Mouse (Mus musculus) forebrain, embryonic 15.5 days (tissue): ENCODE results near the gene Adamtsl1. TPM values are rescaled to one million over a fixed set of nuclear protein-coding genes. Genes with fewer than 3 reads are reported as not detected.

Source experiments
- ATAC-seq: fragments of 200-750 bp; cut with Nextera tagmentation; replicated peaks from 2 replicates; pipeline ENCODE4 v1.8.0; 2017; ENCODE audit warnings: mild to moderate bottlenecking, moderate TSS enrichment, moderate library complexity
- H3K27ac ChIP-seq: fragments of 300-500 bp; sonication (generic); replicated peaks from 2 replicates; pipeline ENCODE4 v1.5.1; 2015; ENCODE audit warnings: mild to moderate bottlenecking, inconsistent platforms
- H3K27me3 ChIP-seq: fragments of 300-500 bp; sonication (generic); 2 replicates; pipeline ENCODE4 v1.6.1; 2015; ENCODE audit warnings: inconsistent platforms
- H3K36me3 ChIP-seq: fragments of 300-500 bp; sonication (generic); 2 replicates; pipeline ENCODE4 v1.6.1; 2015; ENCODE audit warnings: mild to moderate bottlenecking, inconsistent platforms
- H3K4me1 ChIP-seq: fragments of 300-500 bp; sonication (generic); 2 replicates; pipeline ENCODE4 v1.6.1; 2015; ENCODE audit warnings: inconsistent platforms
- H3K4me2 ChIP-seq: fragments of 300-500 bp; sonication (generic); replicated peaks from 2 replicates; pipeline ENCODE4 v1.6.1; 2015; ENCODE audit warnings: mild to moderate bottlenecking, inconsistent platforms
- H3K4me3 ChIP-seq: fragments of 300-500 bp; sonication (generic); 2 replicates; pipeline ENCODE4 v1.5.1; 2015; ENCODE audit warnings: mild to moderate bottlenecking, inconsistent platforms
- H3K9ac ChIP-seq: fragments of 300-500 bp; sonication (generic); replicated peaks from 2 replicates; pipeline ENCODE4 v1.6.1; 2015; ENCODE audit warnings: mild to moderate bottlenecking, inconsistent platforms
- H3K9me3 ChIP-seq: fragments of 300-500 bp; sonication (generic); 2 replicates; pipeline ENCODE4 v1.6.1; 2016; ENCODE audit warnings: inconsistent platforms
- WGBS: fragments of 180-500 bp; shearing (Covaris S2); methylation state at CpG from one replicate; pipeline ENCODE4 v1.1.7; 2015; ENCODE audit warnings: mixed read lengths; 5-methylcytosine and 5-hydroxymethylcytosine counted together
- polyA plus RNA-seq: library from polyadenylated mRNA; unstranded; fragments of >200 nt; fragmentation: Nextera tagmentation; extraction: Ambion mirVana; gene quantifications from 2 replicates; pipeline ENCODE4 v1.2.1, GENCODE M21; 2015

Gene Adamtsl1
- polyA plus RNA-seq, 1 experiment from 2014 or later = 6.3 TPM

DNA sequence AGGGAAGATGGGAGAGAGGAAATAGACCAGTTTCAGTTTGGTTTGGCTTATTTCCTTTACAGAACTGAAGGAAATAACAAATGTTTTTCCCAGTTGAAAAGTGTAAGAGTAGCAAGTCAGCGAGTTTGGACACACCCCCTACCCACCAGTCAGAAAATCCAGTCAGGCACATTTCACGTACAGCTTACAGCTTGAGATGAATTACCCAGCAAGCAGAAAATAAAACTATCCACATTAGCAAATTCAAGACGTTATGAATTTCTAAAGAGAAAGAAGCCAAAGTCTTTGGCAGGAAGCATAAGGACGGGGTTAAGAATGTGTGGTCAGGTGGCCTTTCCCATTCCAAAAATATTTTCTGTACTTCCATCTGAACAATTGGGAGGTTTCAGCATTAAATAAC, 838.1 kb downstream of the Adamtsl1 start:
- no peak overlapping the region for H3K4me2 ChIP-seq
- no peak overlapping the region for H3K27ac ChIP-seq
- H3K4me3 ChIP-seq = no peak overlapping the region
- no peaks in the 10 kb centered on the region for H3K4me1 ChIP-seq
- no peaks in the 10 kb centered on the region for H3K36me3 ChIP-seq
- no peak overlapping the region for H3K9ac ChIP-seq
- 84% methylated on average over 4 of the region's 4 CpGs for WGBS
- H3K9me3 ChIP-seq = no peaks in the 10 kb centered on the region
- H3K27me3 ChIP-seq = no peaks in the 10 kb centered on the region
- ATAC-seq = no peak

DNA sequence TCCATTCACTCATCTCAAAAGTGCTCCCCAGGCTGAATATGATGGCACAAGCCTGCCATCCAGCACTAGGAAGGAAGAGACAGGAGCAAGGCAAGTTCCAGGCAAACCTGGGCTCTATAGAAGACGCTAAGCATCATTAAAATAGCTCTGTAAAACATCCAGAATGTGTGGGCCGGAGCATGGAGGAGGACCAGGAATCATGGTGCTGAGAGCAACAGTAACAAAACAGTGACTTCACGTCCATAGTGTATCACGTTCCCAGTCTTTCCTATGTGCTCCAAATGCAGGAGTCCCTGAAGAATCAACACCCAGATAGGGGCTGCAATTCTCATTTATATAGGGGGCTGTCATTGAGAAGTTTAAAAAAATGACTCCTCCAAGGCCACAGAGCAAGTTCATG, 839.6 kb downstream of the Adamtsl1 start:
- ATAC-seq = no peak
- H3K4me2 ChIP-seq = no peak overlapping the region
- H3K4me1 ChIP-seq = no peaks in the 10 kb centered on the region
- no peak overlapping the region for H3K9ac ChIP-seq
- no peaks in the 10 kb centered on the region for H3K36me3 ChIP-seq
- H3K27ac ChIP-seq = no peak overlapping the region
- H3K27me3 ChIP-seq = no peaks in the 10 kb centered on the region
- no peaks in the 10 kb centered on the region for H3K9me3 ChIP-seq
- no peak overlapping the region for H3K4me3 ChIP-seq
- WGBS = 91% methylated on average over 4 of the region's 4 CpGs

DNA sequence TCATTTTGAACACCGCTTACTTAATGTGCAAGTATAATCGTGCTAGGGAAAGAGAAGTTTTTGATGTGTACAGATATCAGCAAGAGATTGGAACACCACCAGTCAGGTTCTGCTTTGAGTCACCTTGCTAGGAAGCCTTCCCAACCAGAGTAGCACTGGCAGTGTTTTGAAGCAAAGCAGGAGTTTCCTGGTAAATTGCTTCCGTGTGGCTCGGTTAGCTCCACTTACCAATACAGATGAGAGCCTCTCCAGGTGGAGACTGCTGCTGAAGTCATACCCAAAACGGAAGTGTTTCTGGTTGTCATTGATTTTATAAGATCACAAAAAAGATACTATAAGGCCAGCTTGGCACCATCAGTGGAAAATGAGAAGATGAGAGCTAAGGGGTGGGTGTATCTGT, 845.4 kb downstream of the Adamtsl1 start:
- H3K9me3 ChIP-seq = no peaks in the 10 kb centered on the region
- no peaks in the 10 kb centered on the region for H3K36me3 ChIP-seq
- H3K27me3 ChIP-seq = no peaks in the 10 kb centered on the region
- 93% methylated on average over 5 of the region's 5 CpGs for WGBS
- H3K4me1 ChIP-seq = no peaks in the 10 kb centered on the region
- H3K4me3 ChIP-seq = no peak overlapping the region
- no peak for ATAC-seq
- no peak overlapping the region for H3K4me2 ChIP-seq
- no peak overlapping the region for H3K9ac ChIP-seq
- H3K27ac ChIP-seq = no peak overlapping the region

DNA sequence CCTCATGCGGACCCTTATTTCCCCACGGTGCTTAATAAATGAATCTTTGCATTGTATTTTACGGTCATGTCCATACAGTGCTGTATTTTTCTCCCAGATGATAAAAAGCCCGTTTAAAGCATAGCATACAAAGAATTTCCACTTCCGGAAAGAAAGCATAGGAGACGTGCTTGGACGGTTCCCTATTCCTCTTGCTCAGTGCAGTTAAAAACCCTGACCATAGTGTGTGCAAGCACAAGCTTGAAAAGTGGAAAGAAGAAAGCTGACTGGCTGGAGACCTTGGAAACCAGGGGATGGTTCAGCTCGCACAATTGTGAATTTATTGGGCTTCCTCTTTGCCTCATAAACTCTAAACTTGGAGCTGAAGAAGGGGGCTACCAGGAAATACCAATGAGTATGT, 855.1 kb downstream of the Adamtsl1 start:
- Histone ChIP-seq H3K9ac (no peak overlapping the region), H3K36me3 (no peaks in the 10 kb centered on the region), H3K4me2 (no peak overlapping the region), H3K27me3 (no peaks in the 10 kb centered on the region), H3K4me3 (no peak overlapping the region), H3K4me1 (no peaks in the 10 kb centered on the region), H3K27ac (no peak overlapping the region), H3K9me3 (no peaks in the 10 kb centered on the region)
- 71% methylated on average over 8 of the region's 8 CpGs for WGBS
- no peak for ATAC-seq

DNA sequence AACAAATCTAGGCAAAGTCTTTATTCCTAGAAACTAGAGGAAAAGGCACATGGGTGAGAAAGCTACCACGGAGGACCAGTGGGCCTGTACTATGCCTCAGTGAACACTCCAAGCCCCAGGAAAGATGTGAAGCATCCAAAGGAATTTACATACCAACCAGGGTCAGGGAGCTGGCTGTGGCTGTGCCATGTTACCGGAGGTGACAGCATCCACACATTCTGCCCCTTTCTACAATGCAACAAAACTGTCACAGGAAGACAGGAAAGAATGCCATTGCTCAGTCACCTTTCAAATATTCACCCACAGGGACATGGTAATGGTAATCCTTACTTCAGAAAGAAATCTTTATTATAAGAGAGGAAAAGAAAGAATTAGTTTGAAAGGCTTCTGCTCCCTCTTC, 859.2 kb downstream of the Adamtsl1 start:
- H3K4me2 ChIP-seq = no peak overlapping the region
- H3K9me3 ChIP-seq = no peaks in the 10 kb centered on the region
- no peaks in the 10 kb centered on the region for H3K4me1 ChIP-seq
- H3K36me3 ChIP-seq = no peaks in the 10 kb centered on the region
- no peak overlapping the region for H3K4me3 ChIP-seq
- no peaks in the 10 kb centered on the region for H3K27me3 ChIP-seq
- H3K27ac ChIP-seq = no peak overlapping the region
- ATAC-seq = no peak
- no peak overlapping the region for H3K9ac ChIP-seq
- 65% methylated on average over 2 of the region's 2 CpGs for WGBS

DNA sequence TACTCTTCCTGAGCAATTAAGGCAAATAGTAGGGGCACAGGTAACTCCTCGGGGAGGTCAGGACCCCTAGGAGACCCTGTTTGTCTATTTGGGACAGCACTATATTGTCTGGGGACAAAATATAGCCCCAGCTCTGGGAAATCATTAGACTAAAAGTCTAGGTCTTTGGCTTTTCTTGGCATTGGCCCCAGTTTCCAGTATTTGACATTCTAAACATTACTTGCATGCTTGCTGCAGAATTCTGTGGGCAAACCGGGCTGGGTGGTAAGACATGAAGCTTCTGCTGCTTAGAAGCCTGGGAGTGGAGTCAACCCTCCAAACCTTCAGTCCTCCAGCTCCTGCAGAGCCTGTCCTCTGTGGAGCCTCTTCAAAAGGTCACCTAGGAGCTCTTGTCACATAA, 869.2 kb downstream of the Adamtsl1 start:
- Histone ChIP-seq H3K4me3 (no peak overlapping the region), H3K9me3 (no peaks in the 10 kb centered on the region), H3K9ac (no peak overlapping the region), H3K4me1 (no peaks in the 10 kb centered on the region), H3K36me3 (no peaks in the 10 kb centered on the region), H3K4me2 (no peak overlapping the region), H3K27ac (no peak overlapping the region), H3K27me3 (no peaks in the 10 kb centered on the region)
- WGBS = 73% methylated on average over 2 of the region's 2 CpGs
- ATAC-seq = no peak

DNA sequence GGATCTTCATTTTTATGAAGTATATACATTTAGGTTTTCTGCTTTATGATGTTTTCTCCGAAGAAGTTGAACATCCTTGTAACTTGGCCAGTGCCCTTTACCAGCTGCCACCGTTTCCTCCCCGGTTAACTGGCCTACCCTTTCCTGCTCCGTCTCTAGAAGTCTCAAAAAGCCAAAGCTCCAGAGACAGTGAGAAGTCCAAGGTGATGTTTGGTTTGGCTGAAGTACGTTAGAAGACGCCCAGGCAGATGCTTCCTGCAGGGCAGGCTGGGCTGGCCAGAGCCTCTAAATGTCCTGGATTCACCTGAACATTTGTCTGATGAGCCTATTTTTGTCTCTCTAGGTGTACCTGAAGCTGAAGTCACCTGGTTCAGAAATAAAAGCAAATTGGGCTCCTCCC, 871.1 kb downstream of the Adamtsl1 start:
- H3K4me1 ChIP-seq = no peaks in the 10 kb centered on the region
- no peak overlapping the region for H3K4me3 ChIP-seq
- no peaks in the 10 kb centered on the region for H3K36me3 ChIP-seq
- H3K9ac ChIP-seq = no peak overlapping the region
- no peak overlapping the region for H3K27ac ChIP-seq
- ATAC-seq = no peak
- no peaks in the 10 kb centered on the region for H3K27me3 ChIP-seq
- no peaks in the 10 kb centered on the region for H3K9me3 ChIP-seq
- no peak overlapping the region for H3K4me2 ChIP-seq
- 93% methylated on average over 6 of the region's 6 CpGs for WGBS

DNA sequence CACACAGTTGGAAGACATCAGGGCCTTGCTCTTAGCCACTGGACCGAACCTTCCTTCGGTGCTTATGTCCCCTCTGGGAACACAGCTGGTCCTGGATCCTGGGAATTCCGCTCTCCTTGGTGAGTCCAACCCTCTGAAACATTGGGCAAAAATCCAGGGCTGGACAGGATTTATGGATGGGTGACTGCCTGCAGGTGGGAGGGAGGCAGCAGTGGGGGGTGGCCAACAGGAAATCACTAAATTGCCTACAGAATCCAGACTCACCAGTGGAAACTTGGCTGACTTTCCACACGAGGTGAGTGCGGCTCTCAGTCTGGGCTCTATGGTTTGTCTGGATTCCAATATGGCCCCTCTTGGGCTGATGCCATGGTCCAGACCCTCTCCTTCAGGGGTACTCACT, 874.5 kb downstream of the Adamtsl1 start:
- Histone ChIP-seq H3K9me3 (no peaks in the 10 kb centered on the region), H3K9ac (no peak overlapping the region), H3K36me3 (no peaks in the 10 kb centered on the region), H3K27me3 (no peaks in the 10 kb centered on the region), H3K4me3 (no peak overlapping the region), H3K4me1 (0 out of 2 replicates have a peak, but pooled peaks cover 5% of the 10 kb centered on the region), H3K27ac (no peak overlapping the region), H3K4me2 (no peak overlapping the region)
- no peak for ATAC-seq
- 93% methylated on average over 5 of the region's 5 CpGs for WGBS

DNA sequence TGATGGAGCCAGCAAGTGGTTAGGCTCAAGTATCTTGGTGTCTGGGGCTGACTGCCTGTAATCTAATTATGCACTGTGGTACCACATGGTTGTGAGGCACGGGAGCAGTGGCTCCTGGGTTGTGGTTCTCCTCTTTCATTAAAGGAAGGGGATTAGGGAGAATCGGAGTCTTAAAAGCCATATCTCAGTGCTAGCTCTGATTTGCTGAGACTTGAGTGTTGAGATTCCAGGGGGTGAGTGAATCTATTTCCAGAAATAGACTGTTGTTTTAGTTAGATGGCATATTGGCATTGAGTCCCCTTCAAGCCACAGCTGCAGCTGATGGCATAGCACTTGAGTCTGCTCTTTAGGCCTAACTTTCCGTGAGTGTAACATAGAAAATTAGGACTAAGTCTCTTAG, 877.2 kb downstream of the Adamtsl1 start:
- Histone ChIP-seq H3K36me3 (no peaks in the 10 kb centered on the region), H3K9me3 (no peaks in the 10 kb centered on the region), H3K4me1 (0 out of 2 replicates have a peak, but pooled peaks cover 5% of the 10 kb centered on the region), H3K9ac (no peak overlapping the region), H3K4me3 (no peak overlapping the region), H3K27ac (no peak overlapping the region), H3K27me3 (no peaks in the 10 kb centered on the region), H3K4me2 (no peak overlapping the region)
- 56% methylated on average over 3 of the region's 3 CpGs for WGBS
- ATAC-seq = no peak

DNA sequence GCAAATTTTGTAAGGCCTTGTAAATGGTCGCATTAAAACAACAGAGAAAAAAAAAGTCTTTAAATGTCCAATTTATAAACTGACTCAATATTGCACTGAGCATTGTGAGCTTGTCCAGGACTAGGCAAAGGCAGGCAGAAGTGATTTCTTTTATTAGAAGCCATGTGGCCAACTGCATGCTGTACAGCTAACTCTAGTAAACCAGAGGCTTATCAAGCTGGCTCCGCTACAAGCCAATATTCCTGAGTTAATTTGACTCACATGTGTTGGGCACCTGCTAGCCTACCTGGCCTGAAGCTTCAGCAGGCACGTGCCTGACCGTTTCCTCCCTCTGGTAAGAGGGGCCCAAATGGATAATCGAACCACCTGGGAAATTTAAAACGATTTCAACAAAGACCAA, 881.7 kb downstream of the Adamtsl1 start:
- Histone ChIP-seq H3K4me1 (0 out of 2 replicates have a peak, but pooled peaks cover 5% of the 10 kb centered on the region), H3K4me3 (no peak overlapping the region), H3K4me2 (no peak overlapping the region), H3K27ac (no peak overlapping the region), H3K9ac (no peak overlapping the region), H3K9me3 (no peaks in the 10 kb centered on the region), H3K36me3 (no peaks in the 10 kb centered on the region), H3K27me3 (no peaks in the 10 kb centered on the region)
- WGBS = 83% methylated on average over 6 of the region's 6 CpGs
- ATAC-seq = no peak

DNA sequence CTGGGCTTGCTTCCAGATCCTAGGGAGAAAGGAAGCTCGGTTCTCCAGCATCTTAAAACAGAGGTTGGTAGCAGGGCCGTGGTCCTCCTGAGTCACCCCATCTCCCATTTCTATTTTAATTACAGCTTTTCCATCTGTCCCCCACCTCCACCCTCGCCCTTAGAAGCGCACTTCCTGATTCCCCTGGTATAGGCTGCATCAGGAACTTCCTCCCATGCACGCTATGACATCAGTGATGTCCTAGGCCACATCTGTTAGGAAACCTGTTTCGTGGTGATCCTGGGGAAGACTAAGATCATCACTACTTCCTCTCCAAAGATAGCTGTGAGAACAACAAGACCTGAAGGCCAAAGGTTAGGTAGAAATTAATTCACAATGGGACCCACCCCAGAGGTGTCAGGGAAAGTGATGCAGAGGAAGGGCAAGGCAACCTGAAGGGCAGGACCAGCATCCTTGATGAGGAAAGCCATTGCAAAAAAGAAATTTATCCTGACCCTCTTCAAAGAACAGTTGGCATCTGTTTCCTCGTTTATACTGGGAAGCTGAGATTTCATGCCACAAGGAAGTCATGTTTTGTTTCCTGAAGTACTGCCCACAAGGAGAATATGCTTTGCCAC, 882.8 kb downstream of the Adamtsl1 start:
- Histone ChIP-seq H3K36me3 (no peaks in the 10 kb centered on the region), H3K27me3 (no peaks in the 10 kb centered on the region), H3K4me3 (no peak overlapping the region), H3K4me2 (no peak overlapping the region), H3K4me1 (0 out of 2 replicates have a peak, but pooled peaks cover 5% of the 10 kb centered on the region), H3K9ac (no peak overlapping the region), H3K9me3 (no peaks in the 10 kb centered on the region), H3K27ac (no peak overlapping the region)
- 74% methylated on average over 7 of the region's 7 CpGs for WGBS
- no peak for ATAC-seq

DNA sequence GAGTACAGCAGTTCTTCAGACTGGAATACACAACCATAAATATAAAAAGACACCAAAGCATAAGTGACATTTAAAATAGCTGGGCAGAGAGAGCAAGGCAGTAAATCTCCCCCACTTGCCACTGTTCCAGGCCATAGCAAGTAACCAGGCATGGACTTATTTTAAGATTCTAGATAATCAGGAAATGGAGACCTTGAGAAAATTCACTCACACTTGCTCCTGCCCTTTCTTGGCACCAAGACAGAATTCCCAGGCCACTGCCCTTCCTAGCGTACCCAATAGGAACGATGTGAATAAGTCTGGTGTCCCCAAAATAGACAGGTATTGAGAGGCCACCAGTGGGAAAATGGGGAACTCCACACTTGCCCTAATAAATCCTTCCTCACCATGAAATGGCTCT, 883.5 kb downstream of the Adamtsl1 start:
- Histone ChIP-seq H3K4me1 (0 out of 2 replicates have a peak, but pooled peaks cover 5% of the 10 kb centered on the region), H3K27ac (no peak overlapping the region), H3K36me3 (no peaks in the 10 kb centered on the region), H3K4me2 (no peak overlapping the region), H3K27me3 (no peaks in the 10 kb centered on the region), H3K9ac (no peak overlapping the region), H3K4me3 (no peak overlapping the region), H3K9me3 (no peaks in the 10 kb centered on the region)
- ATAC-seq = no peak
- whole genome bisulfite sequencing = 85% methylated on average over 2 of the region's 2 CpGs

DNA sequence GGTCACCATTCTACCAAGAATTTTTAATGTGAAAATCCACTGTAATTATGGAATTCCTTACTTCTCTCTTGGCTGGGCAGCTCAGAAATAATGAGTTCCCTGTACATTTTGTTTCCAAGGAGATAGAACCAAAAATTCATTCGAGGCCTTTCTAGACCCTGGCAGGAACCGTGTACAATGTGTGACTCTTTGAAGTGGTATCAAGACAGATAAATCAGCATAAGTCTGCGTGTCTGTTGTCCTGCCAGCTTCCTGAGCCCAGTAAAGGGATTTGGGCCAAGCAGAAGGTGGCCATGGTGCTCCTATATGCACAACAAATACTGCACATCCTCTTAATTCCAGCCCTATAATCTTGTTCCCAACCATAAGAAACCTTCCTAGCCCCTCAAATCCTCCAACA, 887.1 kb downstream of the Adamtsl1 start:
- H3K9me3 ChIP-seq = no peaks in the 10 kb centered on the region

More for the DNA sequence above, 887.1 kb downstream of the Adamtsl1 start:
- no peaks in the 10 kb centered on the region for H3K36me3 ChIP-seq
- H3K27ac ChIP-seq = no peak overlapping the region
- H3K27me3 ChIP-seq = no peaks in the 10 kb centered on the region
- no peak overlapping the region for H3K4me3 ChIP-seq
- no peak for ATAC-seq
- WGBS = 52% methylated on average over 3 of the region's 3 CpGs
- H3K4me1 ChIP-seq = no peaks in the 10 kb centered on the region
- no peak overlapping the region for H3K9ac ChIP-seq
- no peak overlapping the region for H3K4me2 ChIP-seq
